Mouse (Mus musculus): ENCODE data around the gene Ptov1.

DNA sequence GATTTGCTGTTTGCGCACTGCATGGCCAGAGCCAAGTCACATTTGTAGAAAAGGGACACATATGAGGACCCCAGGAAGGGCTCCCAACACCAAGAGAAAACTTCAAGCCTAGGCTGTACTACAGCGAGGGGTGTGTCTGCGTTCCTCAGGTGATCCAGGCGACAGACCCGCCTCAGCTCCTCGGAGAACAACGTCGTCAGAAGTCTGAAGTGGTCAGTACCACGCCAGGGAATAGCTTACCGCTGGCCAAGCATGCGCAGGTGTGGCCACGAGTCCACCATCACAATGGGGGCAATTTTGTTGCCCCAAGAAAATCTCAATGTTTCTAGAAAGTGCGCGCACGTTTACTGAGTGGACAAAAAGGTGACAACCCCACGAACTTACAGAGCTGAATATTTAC, 1.1 kb downstream of the Ptov1 start:
- TF ChIP-seq CTCF (IDR thresholded peaks at IDR 0.05; ENCODE audit: low read depth) (no peak), EP300 (IDR thresholded peaks at IDR 0.05; ENCODE audit: low read depth) (no peak)
